Mouse (Mus musculus) brown adipose tissue, adult 24 weeks (tissue): ENCODE data around the gene Arap1. TPM values are rescaled to one million over a fixed set of nuclear protein-coding genes. Genes with fewer than 3 reads are reported as not detected.

Source experiments
- H3K27ac ChIP-seq: fragments of 200-500 bp; replicated peaks from 2 replicates; pipeline ENCODE4 v1.5.1; 2012; ENCODE audit warnings: low read depth, mild to moderate bottlenecking, low read length
- H3K4me1 ChIP-seq: fragments of 200-500 bp; 2 replicates; pipeline ENCODE4 v1.6.1; 2012; ENCODE audit warnings: low read length, mixed read lengths; ENCODE audit not compliant: control insufficient read depth, insufficient read depth, insufficient read length
- H3K4me3 ChIP-seq: fragments of 200-500 bp; 2 replicates; pipeline ENCODE4 v1.5.1; 2012; ENCODE audit warnings: low read depth, mild to moderate bottlenecking, low read length, moderate library complexity; ENCODE audit not compliant: insufficient read depth
- polyA plus RNA-seq: library from polyadenylated mRNA; stranded (reverse); fragments of >200 nt; gene quantifications from 2 replicates; pipeline ENCODE4 v1.2.4, GENCODE M21; 2012; ENCODE audit not compliant: missing spikeins, insufficient read depth, insufficient read length

Gene Arap1
- polyA plus RNA-seq, 1 experiment = 23.3 TPM

DNA sequence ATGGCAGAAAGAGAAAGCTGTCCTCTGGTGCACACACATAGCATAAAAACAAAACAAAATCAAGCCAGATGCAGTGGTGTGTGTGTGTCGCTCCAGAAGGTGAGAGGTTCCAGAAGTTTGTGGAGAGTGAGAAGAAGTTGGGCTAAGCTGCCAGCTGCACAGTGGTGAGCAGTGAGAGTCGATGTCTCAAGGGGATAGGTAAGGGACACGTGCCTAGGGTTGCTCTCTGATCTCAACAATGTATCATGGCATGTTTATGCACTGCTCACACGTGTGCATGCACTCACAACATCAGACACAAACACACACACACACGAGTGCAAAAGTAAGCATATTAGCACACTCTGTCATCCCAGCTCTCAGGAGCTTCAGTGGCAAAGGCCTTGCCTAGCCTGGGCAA lies 16.0 kb downstream of the Arap1 start:
- Histone ChIP-seq H3K4me1 (0 out of 2 replicates have a peak, but pooled peaks cover 6% of the 10 kb centered on the region), H3K27ac (0 out of 2 replicates have a peak overlapping the region, but pooled peaks have one; percentile 25), H3K4me3 (no peak overlapping the region)

DNA sequence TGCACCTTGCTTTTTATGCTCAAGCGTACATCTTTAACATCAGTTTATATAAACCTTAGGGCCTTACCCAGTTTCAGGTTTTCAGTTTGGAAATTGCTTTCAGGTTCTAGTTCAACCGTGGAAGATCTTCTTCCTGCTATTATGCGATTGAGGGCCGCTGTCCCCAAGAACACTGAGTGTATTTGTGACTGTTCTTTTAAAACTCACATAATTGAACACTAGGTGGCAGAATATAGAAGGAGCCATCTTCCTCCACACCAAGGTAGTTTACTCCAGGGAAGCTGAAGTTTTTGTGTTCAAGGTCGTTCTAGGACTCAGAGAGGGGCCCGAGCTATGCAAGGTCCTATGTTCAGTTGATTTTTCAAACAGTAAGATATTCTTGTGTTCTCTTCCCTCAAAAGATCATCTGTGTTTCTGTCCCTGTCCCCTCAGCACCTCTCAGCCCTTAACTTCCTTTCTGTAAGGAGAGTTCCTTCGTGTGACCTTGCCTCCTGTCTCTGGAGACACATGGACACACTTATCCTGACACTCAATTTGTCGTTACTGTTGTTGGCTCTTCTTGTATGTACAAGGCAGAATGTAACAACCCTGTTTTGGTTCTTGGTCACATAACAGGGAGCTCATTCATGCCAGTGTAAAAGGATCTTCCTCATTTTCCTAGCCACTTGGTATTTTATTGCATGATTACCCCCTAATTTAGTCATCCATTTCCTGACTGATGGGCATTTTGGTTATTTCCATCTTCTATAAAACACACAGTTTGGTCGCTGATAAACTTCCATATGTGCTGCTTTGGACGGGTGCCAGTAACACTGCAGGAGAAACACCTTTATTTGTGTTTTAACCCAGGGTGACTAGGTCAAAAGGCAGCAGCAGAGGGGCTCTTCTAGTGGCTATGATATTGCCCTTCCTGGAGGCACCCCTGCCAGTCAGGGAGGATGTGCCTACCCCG lies 20.3 kb downstream of the Arap1 start:
- 0 out of 2 replicates have a peak, but pooled peaks cover 4% of the 10 kb centered on the region for H3K4me1 ChIP-seq
- no peak overlapping the region for H3K4me3 ChIP-seq
- no peak overlapping the region for H3K27ac ChIP-seq

DNA sequence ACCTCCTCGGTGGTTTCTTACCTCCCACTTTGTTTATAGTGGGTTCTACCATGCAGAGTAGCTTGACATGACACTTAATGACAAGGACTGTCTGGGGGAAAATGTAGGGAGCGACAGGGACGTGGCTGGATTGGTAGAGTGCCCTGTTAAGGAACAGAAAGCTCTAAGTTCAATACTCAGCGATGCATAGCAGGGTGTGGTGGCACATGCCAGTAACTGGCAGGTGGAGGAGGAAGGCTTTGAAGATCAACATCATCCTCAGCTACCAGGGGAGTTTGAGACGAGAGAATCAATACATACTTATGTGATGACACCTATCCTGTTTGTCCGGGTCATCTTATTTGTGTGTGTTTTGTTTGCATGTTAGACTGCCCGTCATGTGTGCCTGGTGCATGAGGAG lies 21.8 kb downstream of the Arap1 start:
- Histone ChIP-seq H3K4me3 (no peak overlapping the region), H3K4me1 (no peaks in the 10 kb centered on the region), H3K27ac (no peak overlapping the region)

DNA sequence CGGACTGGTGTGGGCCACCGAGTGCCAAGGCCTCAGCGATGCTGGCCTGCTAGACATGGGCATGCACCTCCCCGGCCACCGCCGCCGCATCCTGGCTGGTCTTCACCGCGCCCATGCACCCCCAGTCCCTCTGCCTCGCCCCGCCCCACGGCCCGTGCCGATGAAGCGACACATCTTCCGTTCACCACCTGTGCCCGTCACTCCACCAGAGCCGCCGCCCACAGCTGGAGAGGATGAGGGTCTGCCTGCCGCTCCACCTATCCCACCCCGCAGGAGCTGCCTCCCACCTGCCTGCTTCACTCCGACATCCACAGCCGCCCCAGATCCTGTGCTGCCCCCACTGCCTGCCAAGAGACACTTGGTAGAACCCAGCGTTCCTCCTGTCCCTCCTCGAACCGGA lies 25.2 kb downstream of the Arap1 start:
- Histone ChIP-seq H3K4me3 (no peak overlapping the region), H3K4me1 (peaks cover 3% of the 10 kb centered on the region; the same call in 1 of the 2 replicates), H3K27ac (no peak overlapping the region)

DNA sequence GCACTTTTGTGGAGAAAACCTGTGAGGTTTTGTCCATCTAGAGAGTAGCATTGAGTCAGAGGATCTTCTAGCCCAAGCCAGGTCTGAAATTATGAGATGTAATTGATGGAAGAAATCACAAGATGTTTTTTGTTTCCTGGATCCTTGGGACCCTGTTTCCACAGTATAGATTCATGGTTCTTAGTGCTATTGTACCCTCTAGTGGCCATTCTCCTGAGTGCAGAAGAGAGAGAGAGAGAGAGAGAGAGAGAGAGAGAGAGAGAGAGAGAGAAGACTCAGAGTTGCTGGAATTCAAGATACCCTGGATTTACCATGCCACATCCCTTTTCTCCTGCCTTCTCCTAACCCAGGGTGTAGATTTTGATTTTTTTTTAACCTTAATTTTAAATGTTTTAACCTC lies 26.3 kb downstream of the Arap1 start:
- Histone ChIP-seq H3K4me1 (peaks cover 3% of the 10 kb centered on the region; the same call in 1 of the 2 replicates), H3K27ac (no peak overlapping the region), H3K4me3 (no peak overlapping the region)

DNA sequence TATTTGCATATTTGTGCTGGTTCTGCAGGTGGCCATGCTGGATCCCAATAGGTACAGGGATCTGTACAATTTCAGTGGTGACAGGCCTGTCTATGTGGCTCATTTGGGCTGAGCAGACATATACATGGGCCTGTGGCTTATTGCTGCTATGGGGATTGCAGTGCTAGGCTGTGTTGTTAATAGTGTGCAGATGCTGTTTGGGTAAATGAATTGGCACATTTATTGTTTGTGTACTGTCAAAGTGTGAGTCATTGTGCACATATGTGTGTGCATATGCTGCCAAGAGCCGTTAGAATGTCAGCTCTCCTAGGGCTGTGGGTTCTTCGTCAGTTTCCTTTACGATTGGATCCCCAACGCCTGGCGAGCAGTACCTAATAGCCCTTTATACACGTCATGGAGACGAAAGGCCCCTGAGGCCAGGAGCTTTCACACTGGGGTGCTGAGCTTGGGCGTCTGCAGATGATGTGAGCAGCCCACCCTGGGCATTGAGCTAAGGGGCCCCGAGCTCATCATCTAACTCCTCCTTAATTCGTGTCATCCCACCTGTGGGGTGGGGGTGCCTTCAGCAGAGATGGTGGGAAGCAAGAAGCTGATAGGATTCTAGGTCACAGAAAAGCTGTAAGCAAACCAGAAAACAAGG lies 29.0 kb downstream of the Arap1 start:
- Histone ChIP-seq H3K27ac (no peak overlapping the region), H3K4me1 (peaks cover 10% of the 10 kb centered on the region), H3K4me3 (no peak overlapping the region)

DNA sequence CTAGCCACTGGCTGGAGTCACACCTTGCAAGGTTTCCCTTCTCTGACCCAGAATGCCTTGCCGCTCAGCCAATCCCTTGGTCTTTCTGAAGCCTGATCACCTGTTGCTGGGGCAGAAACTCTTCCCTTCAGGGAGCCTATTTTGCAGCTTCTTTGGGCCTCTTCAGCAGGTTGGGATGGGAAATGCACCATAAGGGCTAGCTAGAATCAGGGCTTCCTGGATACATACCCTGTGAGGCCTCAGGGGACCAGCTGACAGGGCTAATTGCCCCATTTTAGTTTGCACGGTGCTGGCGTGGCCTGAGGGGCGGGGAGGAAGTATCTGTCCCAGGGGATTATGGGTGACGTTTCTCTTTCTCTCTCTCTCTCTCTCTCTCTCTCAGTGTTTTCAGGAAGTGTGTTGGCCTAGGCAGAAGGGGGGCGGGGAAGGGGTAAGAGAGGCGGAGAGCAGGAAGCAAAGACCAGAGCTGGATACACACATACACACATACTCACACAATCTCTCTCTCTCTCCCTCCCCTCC lies 29.9 kb downstream of the Arap1 start:
- Histone ChIP-seq H3K27ac (peak overlapping the region; percentile 45; the same call in 1 of the 2 replicates), H3K4me3 (peak overlapping the region; percentile 35), H3K4me1 (peaks cover 14% of the 10 kb centered on the region)

DNA sequence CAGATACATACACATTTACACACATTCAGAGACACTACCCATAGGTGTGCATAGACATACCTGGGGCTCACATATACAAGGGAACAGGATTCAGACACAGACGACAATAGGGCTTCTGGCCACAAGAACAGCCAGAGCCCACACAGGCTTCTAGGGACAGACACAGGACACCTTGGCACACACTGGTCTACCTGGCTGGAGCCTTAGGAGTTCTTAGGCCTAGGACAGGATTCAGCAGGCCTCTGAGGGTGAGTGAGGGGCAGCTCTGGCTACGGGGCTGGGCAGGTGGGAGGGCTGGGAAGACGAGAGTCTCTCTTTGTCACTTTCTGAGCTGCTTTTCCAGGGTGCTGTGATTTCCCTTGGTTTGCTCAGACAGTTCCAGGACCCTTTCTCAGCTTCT lies 30.4 kb downstream of the Arap1 start:
- H3K4me1 ChIP-seq = peaks cover 14% of the 10 kb centered on the region
- H3K27ac ChIP-seq = peak overlapping the region; percentile 45
- H3K4me3 ChIP-seq = peak overlapping the region; percentile 35

DNA sequence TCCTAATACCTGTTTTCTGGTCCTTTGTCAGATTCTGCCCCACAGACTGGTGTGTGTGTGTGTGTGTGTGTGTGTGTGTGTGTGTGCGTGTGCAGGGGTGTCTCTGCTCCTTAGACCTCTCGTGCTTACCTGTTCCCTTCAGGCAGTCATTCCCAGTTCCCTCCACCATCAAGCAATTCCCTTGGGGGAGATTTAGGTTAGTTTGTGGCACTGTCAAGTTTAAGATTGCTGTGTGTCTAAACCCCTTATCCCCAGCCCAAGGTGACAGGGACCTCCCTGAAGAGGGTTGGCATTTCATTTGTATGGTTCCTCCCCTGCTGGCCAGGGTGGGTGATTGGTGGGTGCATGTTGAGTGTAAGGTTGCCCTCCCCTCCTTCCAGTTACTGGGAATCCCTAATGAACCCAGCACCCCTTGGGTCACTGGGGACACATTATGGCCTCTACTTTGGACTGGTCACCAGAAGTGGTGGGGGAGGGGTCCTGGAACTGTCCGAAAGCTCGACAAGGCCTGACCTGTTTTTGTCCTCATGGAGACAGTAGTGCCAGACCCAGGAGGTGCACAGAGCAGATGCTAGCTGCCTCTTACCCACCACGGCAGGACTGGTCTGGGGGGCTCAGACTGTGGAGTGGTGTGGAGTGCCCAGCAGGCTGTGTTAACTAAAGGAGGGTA lies 31.1 kb downstream of the Arap1 start:
- Histone ChIP-seq H3K4me3 (peak overlapping the region; percentile 35), H3K4me1 (peaks cover 16% of the 10 kb centered on the region), H3K27ac (peak overlapping the region; percentile 45)

DNA sequence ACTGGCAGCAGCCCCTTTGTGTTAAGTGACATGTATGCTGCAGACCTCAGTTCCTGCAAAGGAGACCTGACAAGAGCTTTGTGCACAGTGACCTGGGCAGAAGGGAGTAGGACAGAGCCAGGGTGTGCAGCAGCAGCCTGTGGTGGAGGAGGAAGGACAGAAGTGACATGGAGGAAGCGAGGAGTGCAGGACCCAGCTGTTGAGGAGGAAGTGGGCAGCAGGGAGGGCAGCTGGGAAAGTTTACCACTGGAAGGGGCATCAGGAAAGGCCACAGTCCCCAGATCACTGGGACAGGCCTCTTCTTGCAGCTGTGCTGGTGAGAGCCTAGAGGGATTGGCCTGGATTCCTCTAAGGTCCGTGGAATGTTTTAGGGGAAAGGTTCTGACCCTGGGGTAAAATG lies 31.9 kb downstream of the Arap1 start:
- Histone ChIP-seq H3K4me1 (peaks cover 19% of the 10 kb centered on the region), H3K4me3 (no peak overlapping the region), H3K27ac (peak overlapping the region; percentile 45)

DNA sequence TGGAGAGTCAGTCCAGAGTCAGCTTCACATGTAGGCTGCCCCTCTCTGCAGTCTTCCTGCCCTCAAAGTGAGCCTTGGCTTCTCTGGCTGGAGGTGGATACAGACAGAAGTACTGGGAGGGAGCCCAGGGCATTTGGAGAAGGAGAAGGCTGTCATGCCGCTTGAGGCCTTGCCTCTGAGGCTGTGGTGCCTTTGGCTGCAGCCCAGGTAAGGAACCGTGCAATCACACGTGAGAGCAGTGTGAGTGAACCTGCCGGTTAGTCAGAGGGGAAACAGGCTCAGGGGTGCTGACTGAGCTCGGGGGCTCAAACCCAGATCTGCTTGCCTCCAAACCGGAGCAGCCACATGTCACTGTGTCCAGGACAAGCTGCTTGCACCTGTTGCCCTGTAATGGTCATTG lies 33.6 kb downstream of the Arap1 start:
- Histone ChIP-seq H3K27ac (0 out of 2 replicates have a peak overlapping the region, but pooled peaks have one; percentile 27), H3K4me1 (peaks cover 28% of the 10 kb centered on the region), H3K4me3 (no peak overlapping the region)

DNA sequence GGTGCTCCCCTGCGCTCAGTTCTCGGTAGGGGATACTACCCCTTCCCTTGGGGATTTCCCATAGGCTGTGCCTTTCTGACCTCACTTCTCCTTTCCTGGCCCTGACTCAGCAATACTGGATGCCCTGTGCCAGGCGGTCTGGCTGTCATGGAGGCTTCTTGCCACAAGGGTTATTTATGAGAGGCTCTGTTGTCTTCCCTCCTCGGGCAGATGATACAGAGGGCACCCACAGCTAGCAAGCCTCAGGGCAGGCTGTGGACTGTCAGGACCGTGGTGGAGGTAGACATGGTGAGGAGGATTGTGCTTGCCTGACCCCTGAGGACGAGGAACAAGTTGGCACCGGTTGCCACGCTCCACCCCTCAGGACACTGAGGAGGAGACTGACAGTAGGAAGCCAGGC lies 34.5 kb downstream of the Arap1 start:
- no peak overlapping the region for H3K4me3 ChIP-seq
- H3K4me1 ChIP-seq = peaks cover 27% of the 10 kb centered on the region
- peak overlapping the region; percentile 80 for H3K27ac ChIP-seq

DNA sequence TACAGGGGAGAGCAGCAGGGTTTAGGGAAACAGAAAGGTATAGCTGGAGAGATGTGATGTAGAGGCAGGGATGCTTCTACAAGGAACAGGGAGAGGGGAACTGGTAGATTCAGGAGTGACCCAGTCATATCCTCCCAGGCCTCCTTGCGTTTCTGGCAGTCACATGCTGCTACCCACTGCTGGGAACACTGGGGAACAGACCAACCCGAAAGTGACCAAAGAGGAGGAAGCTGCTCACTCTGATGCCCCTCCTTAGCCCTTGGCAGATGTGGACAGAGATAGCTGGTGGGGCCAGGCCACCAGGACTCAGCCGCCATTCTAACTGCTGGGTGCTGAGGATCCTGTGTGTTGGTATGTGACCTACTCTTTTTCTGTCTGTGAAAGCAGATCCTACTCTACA lies 35.9 kb downstream of the Arap1 start:
- no peak overlapping the region for H3K4me3 ChIP-seq
- peak overlapping the region; percentile 46; the same call in 1 of the 2 replicates for H3K27ac ChIP-seq
- H3K4me1 ChIP-seq = peaks cover 24% of the 10 kb centered on the region

DNA sequence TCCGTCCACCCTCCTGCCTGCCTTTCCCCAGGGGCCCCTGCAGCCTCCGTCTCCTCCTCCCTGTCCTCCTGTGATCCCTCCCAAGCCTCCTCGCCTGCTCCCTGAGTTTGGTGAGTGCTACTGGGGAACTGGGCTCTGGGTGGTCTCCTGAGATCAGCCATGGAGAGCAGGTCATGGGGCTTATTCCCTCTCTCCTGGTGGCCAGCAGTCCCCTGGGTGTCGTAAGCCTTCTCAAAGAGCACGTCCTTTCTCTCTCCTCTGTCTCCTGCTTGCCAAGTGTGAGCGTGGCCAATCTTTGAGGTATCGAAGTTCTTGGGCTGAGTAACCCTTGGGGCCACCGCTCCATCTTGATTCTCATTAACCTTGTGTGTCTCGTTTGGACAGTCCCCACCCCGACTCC lies 37.1 kb downstream of the Arap1 start:
- H3K4me3 ChIP-seq = no peak overlapping the region
- peak overlapping the region; percentile 14; the same call in 1 of the 2 replicates for H3K27ac ChIP-seq

DNA sequence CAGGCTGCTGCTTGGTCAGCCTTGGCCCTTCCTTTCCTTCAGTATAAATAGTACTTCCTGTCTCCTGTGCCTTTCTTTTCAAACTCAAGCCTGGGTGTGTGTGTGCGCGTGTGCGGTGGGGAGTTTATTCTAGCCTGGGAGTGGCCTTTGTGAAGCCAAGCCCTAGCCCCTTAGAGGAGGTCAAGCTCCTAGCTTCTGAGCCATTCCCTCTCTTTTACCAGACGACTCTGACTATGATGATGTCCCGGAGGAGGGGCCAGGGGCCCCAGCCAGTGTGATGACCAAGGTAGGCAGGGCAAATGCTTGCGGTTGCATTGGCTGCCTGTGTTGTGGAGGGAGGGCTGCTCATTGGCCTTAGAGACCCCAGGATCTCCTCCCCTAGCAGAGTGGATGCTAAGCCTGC lies 37.5 kb downstream of the Arap1 start:
- peak overlapping the region; percentile 14; the same call in 1 of the 2 replicates for H3K27ac ChIP-seq
- no peak overlapping the region for H3K4me3 ChIP-seq
- peaks cover 20% of the 10 kb centered on the region for H3K4me1 ChIP-seq

More for the DNA sequence above, 37.1 kb downstream of the Arap1 start:
- peaks cover 21% of the 10 kb centered on the region for H3K4me1 ChIP-seq
